Mouse (Mus musculus): ENCODE data around the gene Rbm38. TPM values are rescaled to one million over a fixed set of nuclear protein-coding genes. Genes with fewer than 3 reads are reported as not detected.

The Rbm38 gene
- polyA plus RNA-seq, 1 experiment from 2014 or later, result 53.0 TPM

DNA sequence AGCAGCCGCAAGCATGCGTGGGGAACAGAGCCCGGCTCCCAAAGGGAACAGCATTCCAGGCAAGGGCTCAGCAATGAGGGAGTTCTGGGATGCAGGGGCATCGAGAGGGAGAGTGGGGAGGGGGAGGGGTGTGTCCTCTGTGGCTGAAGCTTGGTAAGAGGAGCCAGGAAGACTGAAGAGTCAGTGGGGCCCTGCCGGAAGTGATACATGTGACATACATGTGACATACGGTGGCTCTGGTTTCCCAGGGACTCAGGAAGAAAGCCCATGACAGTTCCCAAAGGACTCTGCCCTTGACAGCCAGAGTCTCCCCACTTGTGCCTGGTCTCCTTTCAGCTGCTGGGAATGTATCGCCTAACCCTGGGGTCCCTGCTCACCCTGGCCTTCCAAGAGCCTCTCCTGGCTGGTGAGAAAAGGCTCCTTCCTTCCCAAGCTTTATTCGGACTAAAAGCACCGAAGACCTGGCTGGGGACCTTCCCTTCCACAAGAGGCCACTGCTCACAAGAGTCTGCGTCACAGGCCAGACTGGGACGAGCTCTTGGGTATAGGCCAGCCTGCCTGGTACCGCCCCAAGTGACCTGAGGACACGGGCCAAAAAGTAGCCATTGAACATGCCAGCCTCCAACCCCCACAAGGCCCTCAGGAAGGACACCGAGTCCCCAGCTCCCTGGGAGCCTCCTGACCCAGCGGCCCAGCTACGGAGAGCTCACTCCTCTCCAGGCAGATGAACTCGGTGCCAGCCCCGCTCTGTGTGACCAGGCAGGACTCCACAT lies 24.1 kb downstream of the Rbm38 start:
- Histone ChIP-seq H3K4me3 (ENCODE audit: low read depth, low read length) (no peak overlapping the region), H3K27me3 (replicated peaks; ENCODE audit: control insufficient read depth, insufficient read depth, low read length) (no peaks in the 10 kb centered on the region), H3K9me3 (ENCODE audit: control insufficient read depth, low read length) (no peaks in the 10 kb centered on the region), H3K9ac (ENCODE audit: low read length) (no peak overlapping the region), H3K27ac (ENCODE audit: low read depth) (no peak overlapping the region), H3K4me2 (ENCODE audit: low read length) (no peak overlapping the region), H3K36me3 (ENCODE audit: control insufficient read depth, insufficient read depth, low read length) (no peaks in the 10 kb centered on the region), H3K4me1 (replicated peaks; ENCODE audit: control insufficient read depth, insufficient read depth, low read length) (no peaks in the 10 kb centered on the region)
- 79% methylated on average over 18 of the region's 18 CpGs for WGBS
- ATAC-seq (replicated peaks; ENCODE audit: low FRiP score, low TSS enrichment, low read depth), result no peak
- no peak for DNase-seq (ENCODE audit: low spot score)

DNA sequence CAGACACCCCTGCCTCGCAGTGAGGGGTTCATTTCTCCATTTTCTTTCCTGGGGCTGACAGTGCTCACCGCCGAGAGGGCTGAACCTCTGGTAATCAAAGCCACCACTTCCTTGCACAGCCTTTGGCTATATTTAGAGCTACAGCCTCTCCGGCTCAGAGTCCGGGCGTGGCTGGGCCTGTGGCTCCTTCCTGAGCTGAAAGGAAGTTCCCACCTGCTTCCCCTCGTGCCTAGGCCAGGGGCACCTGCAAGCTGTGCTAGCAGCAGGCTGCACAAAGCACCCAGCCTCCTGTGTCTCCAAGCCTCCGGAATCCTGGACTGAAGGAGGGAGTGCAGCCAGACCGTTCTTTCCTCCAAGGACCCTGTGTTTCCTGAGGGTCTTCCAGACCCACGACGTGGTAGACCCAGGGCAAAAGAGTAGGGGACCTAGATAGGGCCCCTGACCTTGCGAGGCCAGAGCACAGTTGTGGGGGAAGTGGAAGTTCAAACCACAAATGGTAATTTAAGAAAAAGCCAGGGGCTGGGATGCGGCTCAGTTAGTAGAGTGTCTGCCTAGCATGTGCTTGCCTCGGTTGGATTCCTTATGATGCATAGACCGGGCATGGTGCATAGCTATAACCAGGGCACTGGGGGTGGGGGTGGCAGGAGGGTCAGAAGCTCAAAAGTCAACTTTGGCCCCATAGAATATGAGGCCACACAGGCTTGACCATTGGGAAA lies 26.4 kb downstream of the Rbm38 start:
- H3K36me3 ChIP-seq (ENCODE audit: control insufficient read depth, insufficient read depth, low read length), result no peaks in the 10 kb centered on the region
- no peak overlapping the region for H3K4me2 ChIP-seq (ENCODE audit: low read length)
- no peaks in the 10 kb centered on the region for H3K27me3 ChIP-seq (replicated peaks; ENCODE audit: control insufficient read depth, insufficient read depth, low read length)
- no peaks in the 10 kb centered on the region for H3K4me1 ChIP-seq (replicated peaks; ENCODE audit: control insufficient read depth, insufficient read depth, low read length)
- WGBS, result 73% methylated on average over 15 of the region's 15 CpGs
- no peak for ATAC-seq (replicated peaks; ENCODE audit: low FRiP score, low TSS enrichment, low read depth)
- H3K27ac ChIP-seq (ENCODE audit: low read depth), result no peak overlapping the region
- no peak for DNase-seq (ENCODE audit: low spot score)
- no peak overlapping the region for H3K4me3 ChIP-seq (ENCODE audit: low read depth, low read length)
- no peaks in the 10 kb centered on the region for H3K9me3 ChIP-seq (ENCODE audit: control insufficient read depth, low read length)
- H3K9ac ChIP-seq (ENCODE audit: low read length), result no peak overlapping the region

DNA sequence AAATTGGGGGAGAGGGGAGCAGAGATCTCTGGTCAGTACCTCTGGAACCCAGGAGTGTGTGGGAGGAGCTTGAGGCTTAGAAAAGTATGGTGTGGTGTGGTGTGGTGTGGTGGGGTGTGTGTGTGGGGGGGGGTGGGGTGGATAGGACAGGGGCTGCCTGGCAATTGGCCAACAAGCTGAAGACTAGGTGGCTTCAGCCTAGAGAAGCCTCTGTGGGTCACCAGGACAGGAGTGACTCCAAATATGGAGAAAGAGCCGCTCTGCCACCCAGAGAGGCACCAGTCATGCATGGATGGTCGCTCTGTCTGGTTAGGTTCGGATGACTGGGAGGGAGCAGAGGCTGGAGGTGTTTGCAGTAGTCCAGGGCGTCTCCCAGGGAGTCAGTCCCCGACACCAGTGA lies 27.2 kb downstream of the Rbm38 start:
- H3K36me3 ChIP-seq (ENCODE audit: control insufficient read depth, insufficient read depth, low read length), result no peaks in the 10 kb centered on the region
- no peaks in the 10 kb centered on the region for H3K4me1 ChIP-seq (replicated peaks; ENCODE audit: control insufficient read depth, insufficient read depth, low read length)
- no peak overlapping the region for H3K4me2 ChIP-seq (ENCODE audit: low read length)
- no peaks in the 10 kb centered on the region for H3K27me3 ChIP-seq (replicated peaks; ENCODE audit: control insufficient read depth, insufficient read depth, low read length)
- DNase-seq (ENCODE audit: low spot score) (no peak), ATAC-seq (replicated peaks; ENCODE audit: low FRiP score, low TSS enrichment, low read depth) (no peak)
- no peaks in the 10 kb centered on the region for H3K9me3 ChIP-seq (ENCODE audit: control insufficient read depth, low read length)
- WGBS, result 82% methylated on average over 5 of the region's 5 CpGs
- no peak overlapping the region for H3K4me3 ChIP-seq (ENCODE audit: low read depth, low read length)
- no peak overlapping the region for H3K27ac ChIP-seq (ENCODE audit: low read depth)
- no peak overlapping the region for H3K9ac ChIP-seq (ENCODE audit: low read length)

DNA sequence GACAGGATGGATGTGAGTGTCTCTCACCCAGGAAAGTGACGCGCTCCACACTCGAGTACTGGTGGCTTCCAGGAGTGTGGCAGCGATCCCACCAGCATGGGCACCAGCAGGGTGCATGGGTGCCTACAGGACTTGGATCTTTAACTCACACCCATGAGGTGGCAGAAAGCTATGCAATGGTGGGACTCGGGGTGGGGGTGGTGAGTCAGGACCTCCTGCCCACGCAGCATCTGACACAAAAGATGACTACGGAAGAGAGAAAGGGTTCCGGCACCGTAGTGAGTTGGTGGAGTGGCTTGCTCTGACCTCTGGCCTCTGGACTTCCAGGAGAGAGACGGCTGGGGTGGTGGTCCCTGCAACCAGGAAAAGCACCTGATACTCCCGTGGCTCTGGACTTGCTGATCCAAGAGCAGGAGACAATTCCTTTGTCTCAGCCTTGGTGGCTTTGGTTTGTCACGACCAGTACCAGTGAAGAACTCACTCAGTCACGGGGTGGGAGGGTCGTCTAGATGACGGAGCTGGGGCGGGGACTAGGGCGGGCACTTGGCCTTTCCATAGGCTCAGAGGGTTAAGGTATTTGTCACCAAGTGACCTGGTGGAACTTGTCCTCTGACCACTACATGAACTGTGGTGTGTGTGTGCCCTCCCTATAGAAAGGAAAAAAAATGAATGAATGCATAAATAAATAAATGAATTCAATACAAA lies 27.9 kb downstream of the Rbm38 start:
- Histone ChIP-seq H3K27me3 (replicated peaks; ENCODE audit: control insufficient read depth, insufficient read depth, low read length) (no peaks in the 10 kb centered on the region), H3K27ac (ENCODE audit: low read depth) (no peak overlapping the region), H3K4me1 (replicated peaks; ENCODE audit: control insufficient read depth, insufficient read depth, low read length) (no peaks in the 10 kb centered on the region), H3K4me3 (ENCODE audit: low read depth, low read length) (no peak overlapping the region), H3K9ac (ENCODE audit: low read length) (no peak overlapping the region), H3K36me3 (ENCODE audit: control insufficient read depth, insufficient read depth, low read length) (no peaks in the 10 kb centered on the region), H3K9me3 (ENCODE audit: control insufficient read depth, low read length) (no peaks in the 10 kb centered on the region), H3K4me2 (ENCODE audit: low read length) (no peak overlapping the region)
- 61% methylated on average over 17 of the region's 17 CpGs for WGBS
- no peak for ATAC-seq (replicated peaks; ENCODE audit: low FRiP score, low TSS enrichment, low read depth)
- DNase-seq (ENCODE audit: low spot score), result no peak

DNA sequence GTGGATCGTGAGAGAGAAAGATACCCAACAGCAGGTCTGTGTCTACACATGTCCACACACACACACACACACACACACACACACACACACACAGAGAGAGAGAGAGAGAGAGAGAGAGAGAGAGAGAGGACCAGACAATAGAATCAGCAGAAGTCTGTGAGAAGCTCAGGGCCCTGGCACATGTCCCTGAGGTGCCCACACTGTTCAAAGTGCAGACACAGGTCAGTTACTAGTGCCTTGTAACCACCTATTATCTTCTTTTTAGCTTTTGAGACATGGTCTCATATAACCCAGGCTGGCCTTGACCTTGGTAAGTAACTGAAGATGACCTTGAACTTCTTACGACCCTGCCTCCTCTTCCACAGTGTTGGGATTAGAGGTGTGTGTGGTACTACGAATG lies 28.9 kb downstream of the Rbm38 start:
- 82% methylated on average over 3 of the region's 3 CpGs for WGBS

DNA sequence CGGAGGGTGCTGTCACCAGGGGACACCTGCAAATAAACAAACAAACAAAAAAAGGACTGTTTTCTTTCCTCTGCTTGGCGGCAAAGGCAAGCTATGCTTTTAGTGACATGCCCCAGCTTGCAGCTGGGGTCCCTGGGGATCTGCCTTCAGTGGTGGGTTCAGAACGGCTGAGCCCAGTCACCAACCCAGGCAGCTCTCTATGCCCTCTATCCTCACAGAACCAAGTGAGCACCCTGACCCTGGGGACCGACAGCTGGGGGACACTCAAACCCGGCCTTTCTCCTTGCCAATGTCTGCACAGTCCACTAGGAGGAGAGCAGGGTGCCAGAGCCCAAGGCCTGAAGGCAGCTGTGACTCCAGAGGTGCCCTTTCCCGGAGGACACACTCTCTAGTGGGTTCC lies 29.5 kb downstream of the Rbm38 start:
- DNase-seq (ENCODE audit: low spot score), result no peak
- no peaks in the 10 kb centered on the region for H3K4me1 ChIP-seq (replicated peaks; ENCODE audit: control insufficient read depth, insufficient read depth, low read length)
- no peaks in the 10 kb centered on the region for H3K9me3 ChIP-seq (ENCODE audit: control insufficient read depth, low read length)
- H3K27me3 ChIP-seq (replicated peaks; ENCODE audit: control insufficient read depth, insufficient read depth, low read length), result no peaks in the 10 kb centered on the region
- no peak overlapping the region for H3K27ac ChIP-seq (ENCODE audit: low read depth)
- H3K36me3 ChIP-seq (ENCODE audit: control insufficient read depth, insufficient read depth, low read length), result no peaks in the 10 kb centered on the region
- no peak overlapping the region for H3K4me2 ChIP-seq (ENCODE audit: low read length)
- H3K9ac ChIP-seq (ENCODE audit: low read length), result no peak overlapping the region
- ATAC-seq (replicated peaks; ENCODE audit: low FRiP score, low TSS enrichment, low read depth), result no peak
- no peak overlapping the region for H3K4me3 ChIP-seq (ENCODE audit: low read depth, low read length)
- WGBS, result 54% methylated on average over 6 of the region's 6 CpGs

More for the DNA sequence above, 28.9 kb downstream of the Rbm38 start:
- Histone ChIP-seq H3K4me3 (ENCODE audit: low read depth, low read length) (no peak overlapping the region), H3K9ac (ENCODE audit: low read length) (no peak overlapping the region), H3K9me3 (ENCODE audit: control insufficient read depth, low read length) (no peaks in the 10 kb centered on the region), H3K4me2 (ENCODE audit: low read length) (no peak overlapping the region), H3K27me3 (replicated peaks; ENCODE audit: control insufficient read depth, insufficient read depth, low read length) (no peaks in the 10 kb centered on the region), H3K27ac (ENCODE audit: low read depth) (no peak overlapping the region), H3K4me1 (replicated peaks; ENCODE audit: control insufficient read depth, insufficient read depth, low read length) (no peaks in the 10 kb centered on the region), H3K36me3 (ENCODE audit: control insufficient read depth, insufficient read depth, low read length) (no peaks in the 10 kb centered on the region)
- ATAC-seq (replicated peaks; ENCODE audit: low FRiP score, low TSS enrichment, low read depth), result no peak
- no peak for DNase-seq (ENCODE audit: low spot score)

DNA sequence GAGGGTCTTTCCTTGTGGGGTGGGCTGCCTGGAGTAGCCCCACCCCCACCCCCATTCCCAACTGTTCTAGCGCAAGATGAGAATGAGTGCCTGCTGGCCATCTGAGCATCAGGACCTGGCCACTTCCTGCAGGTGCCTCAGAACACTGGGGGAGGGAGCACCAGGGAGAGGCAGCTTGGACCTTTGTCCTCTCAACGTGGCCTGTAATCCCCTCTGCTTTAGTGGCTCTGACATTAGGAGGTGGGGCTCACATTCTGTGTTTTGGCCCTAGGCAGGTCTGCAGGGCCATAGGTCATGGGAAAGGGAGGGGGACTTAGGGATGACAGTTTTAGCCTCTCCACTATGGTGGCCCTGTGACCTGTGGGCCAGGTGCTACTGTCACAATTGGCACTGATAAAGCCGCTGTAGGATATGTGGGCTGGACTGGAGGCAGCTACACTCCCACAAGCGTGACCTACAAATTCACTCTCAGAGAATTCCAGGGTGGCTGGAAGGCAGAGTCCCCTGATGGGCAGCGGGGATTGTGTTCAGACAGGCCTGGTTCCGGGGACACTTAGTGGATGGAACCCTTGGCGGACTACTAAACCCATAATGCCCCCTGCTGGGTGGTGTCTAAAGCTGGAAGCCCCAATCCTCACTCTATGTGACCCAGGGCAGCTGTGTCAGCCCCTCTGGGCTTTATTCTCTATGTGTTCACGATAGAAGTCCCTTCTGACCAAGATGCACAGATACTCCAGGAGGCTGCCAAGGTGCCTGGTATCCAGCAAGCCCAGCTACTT lies 30.5 kb downstream of the Rbm38 start:
- H3K27ac ChIP-seq (ENCODE audit: low read depth), result no peak overlapping the region
- H3K4me3 ChIP-seq (ENCODE audit: low read depth, low read length), result no peak overlapping the region
- H3K9ac ChIP-seq (ENCODE audit: low read length), result no peak overlapping the region
- 46% methylated on average over 8 of the region's 8 CpGs for WGBS
- H3K4me1 ChIP-seq (replicated peaks; ENCODE audit: control insufficient read depth, insufficient read depth, low read length), result no peaks in the 10 kb centered on the region
- H3K27me3 ChIP-seq (replicated peaks; ENCODE audit: control insufficient read depth, insufficient read depth, low read length), result no peaks in the 10 kb centered on the region
- DNase-seq (ENCODE audit: low spot score) (no peak), ATAC-seq (replicated peaks; ENCODE audit: low FRiP score, low TSS enrichment, low read depth) (peak; percentile 69)
- H3K4me2 ChIP-seq (ENCODE audit: low read length), result no peak overlapping the region
- no peaks in the 10 kb centered on the region for H3K36me3 ChIP-seq (ENCODE audit: control insufficient read depth, insufficient read depth, low read length)
- H3K9me3 ChIP-seq (ENCODE audit: control insufficient read depth, low read length), result no peaks in the 10 kb centered on the region

DNA sequence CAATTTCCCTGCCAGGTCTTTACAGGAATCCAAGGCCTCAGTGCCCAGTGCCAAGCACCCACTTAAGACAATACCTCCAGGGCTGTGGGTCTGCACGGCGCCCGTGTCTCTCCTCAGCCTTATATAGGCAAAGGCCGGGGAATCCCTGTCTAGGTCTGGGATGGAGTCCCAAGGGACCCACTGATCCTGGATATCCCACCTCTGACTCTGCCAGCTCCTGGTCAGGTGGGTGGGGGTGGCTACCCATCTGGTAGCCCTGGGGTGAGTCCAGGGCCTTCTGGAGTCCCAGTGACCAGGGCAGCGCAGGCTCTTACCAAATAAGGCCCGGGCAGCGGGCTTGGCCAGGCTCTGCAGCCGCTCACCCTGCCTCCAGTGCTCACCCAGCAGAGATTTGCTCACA lies 32.6 kb downstream of the Rbm38 start:
- H3K4me1 ChIP-seq (replicated peaks; ENCODE audit: control insufficient read depth, insufficient read depth, low read length), result no peaks in the 10 kb centered on the region
- no peak overlapping the region for H3K4me3 ChIP-seq (ENCODE audit: low read depth, low read length)
- DNase-seq (ENCODE audit: low spot score), result no peak
- no peak overlapping the region for H3K27ac ChIP-seq (ENCODE audit: low read depth)
- no peaks in the 10 kb centered on the region for H3K9me3 ChIP-seq (ENCODE audit: control insufficient read depth, low read length)
- no peak for ATAC-seq (replicated peaks; ENCODE audit: low FRiP score, low TSS enrichment, low read depth)
- no peak overlapping the region for H3K9ac ChIP-seq (ENCODE audit: low read length)
- 85% methylated on average over 8 of the region's 8 CpGs for WGBS
- no peaks in the 10 kb centered on the region for H3K36me3 ChIP-seq (ENCODE audit: control insufficient read depth, insufficient read depth, low read length)
- H3K4me2 ChIP-seq (ENCODE audit: low read length), result no peak overlapping the region
- H3K27me3 ChIP-seq (replicated peaks; ENCODE audit: control insufficient read depth, insufficient read depth, low read length), result no peaks in the 10 kb centered on the region

Measured in intestine, embryonic 14.5 days (tissue).